Mouse (Mus musculus) embryonic facial prominence, embryonic 12.5 days (tissue): Measurements from ENCODE around the gene Rapgef6. TPM values are rescaled to one million over a fixed set of nuclear protein-coding genes. Genes with fewer than 3 reads are reported as not detected.

Source experiments
- ATAC-seq: fragments of 200-750 bp; cut with Nextera tagmentation; 2 replicates; pipeline ENCODE4 v1.8.0; 2017; ENCODE audit not compliant: insufficient number of reproducible peaks, insufficient read depth, low FRiP score, low TSS enrichment
- H3K27ac ChIP-seq: fragments of 300-500 bp; sonication (generic); 2 replicates; pipeline ENCODE4 v1.5.1; 2016; ENCODE audit warnings: mild to moderate bottlenecking
- H3K27me3 ChIP-seq: fragments of 300-500 bp; sonication (generic); 2 replicates; pipeline ENCODE4 v1.6.1; 2016; ENCODE audit warnings: mild to moderate bottlenecking, moderate library complexity
- H3K36me3 ChIP-seq: fragments of 300-500 bp; sonication (generic); 2 replicates; pipeline ENCODE4 v1.6.1; 2016; ENCODE audit warnings: mild to moderate bottlenecking
- H3K4me1 ChIP-seq: fragments of 300-500 bp; sonication (generic); 2 replicates; pipeline ENCODE4 v1.6.1; 2016
- H3K4me2 ChIP-seq: fragments of 300-500 bp; sonication (generic); replicated peaks from 2 replicates; pipeline ENCODE4 v1.6.1; 2016; ENCODE audit warnings: mild to moderate bottlenecking, moderate library complexity
- H3K4me3 ChIP-seq: fragments of 300-500 bp; sonication (generic); 2 replicates; pipeline ENCODE4 v1.5.1; 2016; ENCODE audit warnings: mild to moderate bottlenecking
- H3K9ac ChIP-seq: fragments of 300-500 bp; sonication (generic); 2 replicates; pipeline ENCODE4 v1.6.1; 2016; ENCODE audit warnings: mild to moderate bottlenecking, moderate library complexity
- H3K9me3 ChIP-seq: fragments of 300-500 bp; sonication (generic); 2 replicates; pipeline ENCODE4 v1.6.1; 2016; ENCODE audit warnings: mild to moderate bottlenecking, moderate library complexity
- WGBS: fragments of 180-500 bp; shearing (Covaris S2); methylation state at CpG from one replicate; pipeline ENCODE4 v1.1.7; 2016; 5-methylcytosine and 5-hydroxymethylcytosine counted together
- polyA plus RNA-seq: library from polyadenylated mRNA; unstranded; fragments of >200 nt; fragmentation: Nextera tagmentation; extraction: Ambion mirVana; gene quantifications from 2 replicates; pipeline ENCODE4 v1.2.1, GENCODE M21; 2016

Rapgef6 gene
- polyA plus RNA-seq: 35.0 and 41.2 TPM in 2 replicates

- WGBS: under 1% methylated on average over 73 of the region's 73 CpGs
- Histone ChIP-seq H3K27ac (peak within 1 kb of the TSS; percentile 94), H3K36me3 (no peaks in the 10 kb centered on the region), H3K4me3 (peak within 1 kb of the TSS; percentile 87), H3K4me2 (peak within 1 kb of the TSS; percentile 66), H3K9me3 (no peaks in the 10 kb centered on the region), H3K4me1 (peaks cover 14% of the 10 kb centered on the region), H3K27me3 (no peaks in the 10 kb centered on the region), H3K9ac (peak within 1 kb of the TSS; percentile 90)
- ATAC-seq: peak; percentile 93
Measured at GRCm38 (mm10) chr11:54522529-54523430, at the start of gene Rapgef6. Gene Rapgef6, plus strand, starts transcription at chr11:54522847.

- no peak overlapping the region for H3K4me2 ChIP-seq
- H3K27me3 ChIP-seq: no peaks in the 10 kb centered on the region
- no peak for ATAC-seq
- no peaks in the 10 kb centered on the region for H3K4me1 ChIP-seq
- H3K27ac ChIP-seq: no peak overlapping the region
- WGBS: 93% methylated on average over 1 of the region's 1 CpGs
- H3K4me3 ChIP-seq: no peak overlapping the region
- no peak overlapping the region for H3K9ac ChIP-seq
- peaks cover 10% of the 10 kb centered on the region for H3K36me3 ChIP-seq
- H3K9me3 ChIP-seq: no peaks in the 10 kb centered on the region
Measured at GRCm38 (mm10) chr11:54478414-54478813, 44.2 kb upstream of the Rapgef6 start.

GRCm38 (mm10) chr11:54486041-54486440 lies 36.6 kb upstream of the Rapgef6 start:
- H3K36me3 ChIP-seq: 0 out of 2 replicates have a peak, but pooled peaks cover under 1% of the 10 kb centered on the region
- no peak overlapping the region for H3K27ac ChIP-seq
- no peak overlapping the region for H3K4me3 ChIP-seq
- ATAC-seq: no peak
- no peak overlapping the region for H3K4me2 ChIP-seq
- no peaks in the 10 kb centered on the region for H3K4me1 ChIP-seq
- H3K9me3 ChIP-seq: no peaks in the 10 kb centered on the region
- 85% methylated on average over 3 of the region's 3 CpGs for WGBS
- no peak overlapping the region for H3K9ac ChIP-seq
- no peaks in the 10 kb centered on the region for H3K27me3 ChIP-seq

- H3K4me3 ChIP-seq: no peak overlapping the region
- no peaks in the 10 kb centered on the region for H3K27me3 ChIP-seq
- no peaks in the 10 kb centered on the region for H3K9me3 ChIP-seq
- ATAC-seq: no peak
- H3K4me2 ChIP-seq: no peak overlapping the region
- H3K9ac ChIP-seq: no peak overlapping the region
- WGBS: 98% methylated on average over 1 of the region's 1 CpGs
- 0 out of 2 replicates have a peak, but pooled peaks cover 8% of the 10 kb centered on the region for H3K36me3 ChIP-seq
- no peaks in the 10 kb centered on the region for H3K4me1 ChIP-seq
- H3K27ac ChIP-seq: no peak overlapping the region
Measured at GRCm38 (mm10) chr11:54491946-54492558, 30.6 kb upstream of the Rapgef6 start.

GRCm38 (mm10) chr11:54492559-54492958 lies 30.1 kb upstream of the Rapgef6 start:
- no peaks in the 10 kb centered on the region for H3K27me3 ChIP-seq
- H3K9ac ChIP-seq: no peak overlapping the region
- ATAC-seq: no peak
- H3K4me1 ChIP-seq: no peaks in the 10 kb centered on the region
- H3K4me3 ChIP-seq: no peak overlapping the region
- H3K27ac ChIP-seq: no peak overlapping the region
- 0 out of 2 replicates have a peak, but pooled peaks cover 8% of the 10 kb centered on the region for H3K36me3 ChIP-seq
- H3K4me2 ChIP-seq: no peak overlapping the region
- no peaks in the 10 kb centered on the region for H3K9me3 ChIP-seq
- WGBS: 79% methylated on average over 4 of the region's 4 CpGs

- WGBS: 80% methylated on average over 5 of the region's 5 CpGs
- Histone ChIP-seq H3K4me1 (no peaks in the 10 kb centered on the region), H3K27ac (no peak overlapping the region), H3K9me3 (no peaks in the 10 kb centered on the region), H3K4me3 (no peak overlapping the region), H3K27me3 (no peaks in the 10 kb centered on the region), H3K36me3 (peaks cover 23% of the 10 kb centered on the region), H3K4me2 (no peak overlapping the region), H3K9ac (no peak overlapping the region)
- no peak for ATAC-seq
Measured at GRCm38 (mm10) chr11:54499838-54500237, 22.8 kb upstream of the Rapgef6 start.

- ATAC-seq: no peak
- no peak overlapping the region for H3K9ac ChIP-seq
- H3K4me1 ChIP-seq: no peaks in the 10 kb centered on the region
- H3K27ac ChIP-seq: no peak overlapping the region
- no peaks in the 10 kb centered on the region for H3K27me3 ChIP-seq
- peaks cover 23% of the 10 kb centered on the region for H3K36me3 ChIP-seq
- H3K4me2 ChIP-seq: no peak overlapping the region
- H3K4me3 ChIP-seq: no peak overlapping the region
- WGBS: 92% methylated on average over 4 of the region's 4 CpGs
- no peaks in the 10 kb centered on the region for H3K9me3 ChIP-seq
Measured at GRCm38 (mm10) chr11:54502546-54503245, 20.0 kb upstream of the Rapgef6 start.

GRCm38 (mm10) chr11:54513584-54513983 lies 9.1 kb upstream of the Rapgef6 start:
- no peak overlapping the region for H3K4me3 ChIP-seq
- H3K4me2 ChIP-seq: no peak overlapping the region
- no peak for ATAC-seq
- H3K9me3 ChIP-seq: no peaks in the 10 kb centered on the region
- peaks cover 6% of the 10 kb centered on the region for H3K36me3 ChIP-seq
- H3K4me1 ChIP-seq: no peaks in the 10 kb centered on the region
- no peaks in the 10 kb centered on the region for H3K27me3 ChIP-seq
- no peak overlapping the region for H3K27ac ChIP-seq
- no peak overlapping the region for H3K9ac ChIP-seq

GRCm38 (mm10) chr11:54521927-54522528 lies 619 bp upstream of the Rapgef6 start:
- H3K27me3 ChIP-seq: no peaks in the 10 kb centered on the region
- 0 out of 2 replicates have a peak, but pooled peaks have one; percentile 1 for ATAC-seq
- H3K9ac ChIP-seq: peak overlapping the region; percentile 51
- WGBS: under 1% methylated on average over 18 of the region's 18 CpGs
- H3K36me3 ChIP-seq: no peaks in the 10 kb centered on the region
- peak overlapping the region; percentile 94 for H3K27ac ChIP-seq
- H3K9me3 ChIP-seq: no peaks in the 10 kb centered on the region
- peak overlapping the region; percentile 66 for H3K4me2 ChIP-seq
- H3K4me1 ChIP-seq: peaks cover 14% of the 10 kb centered on the region
- peak overlapping the region; percentile 87 for H3K4me3 ChIP-seq

- peak overlapping the region; percentile 91; the same call in 1 of the 2 replicates for H3K27ac ChIP-seq
Measured at GRCm38 (mm10) chr11:54523431-54524001, 869 bp downstream of the Rapgef6 start.

GRCm38 (mm10) chr11:54528002-54528401 lies 5.4 kb downstream of the Rapgef6 start:
- ATAC-seq: no peak
- 85% methylated on average over 2 of the region's 2 CpGs for WGBS

More at GRCm38 (mm10) chr11:54523431-54524001, 869 bp downstream of the Rapgef6 start:
- Histone ChIP-seq H3K4me3 (peak overlapping the region; percentile 87), H3K4me2 (peak overlapping the region; percentile 66), H3K4me1 (peaks cover 14% of the 10 kb centered on the region), H3K9me3 (no peaks in the 10 kb centered on the region), H3K27me3 (no peaks in the 10 kb centered on the region), H3K9ac (peak overlapping the region; percentile 90), H3K36me3 (no peaks in the 10 kb centered on the region)
- WGBS: 17% methylated on average over 10 of the region's 10 CpGs
- no peak for ATAC-seq

More at GRCm38 (mm10) chr11:54528002-54528401, 5.4 kb downstream of the Rapgef6 start:
- H3K27ac ChIP-seq: no peak overlapping the region
- peaks cover 7% of the 10 kb centered on the region for H3K4me1 ChIP-seq
- no peak overlapping the region for H3K4me2 ChIP-seq
- no peaks in the 10 kb centered on the region for H3K36me3 ChIP-seq
- no peak overlapping the region for H3K9ac ChIP-seq
- no peaks in the 10 kb centered on the region for H3K9me3 ChIP-seq
- no peaks in the 10 kb centered on the region for H3K27me3 ChIP-seq
- H3K4me3 ChIP-seq: no peak overlapping the region
